Mouse (Mus musculus): ENCODE results near the gene Tenm4. TPM values are rescaled to one million over a fixed set of nuclear protein-coding genes. Genes with fewer than 3 reads are reported as not detected.

Tenm4 gene
- total and polyA plus RNA-seq, 3 experiments, result 0.03 to 0.26 (median 0.04) TPM

DNA sequence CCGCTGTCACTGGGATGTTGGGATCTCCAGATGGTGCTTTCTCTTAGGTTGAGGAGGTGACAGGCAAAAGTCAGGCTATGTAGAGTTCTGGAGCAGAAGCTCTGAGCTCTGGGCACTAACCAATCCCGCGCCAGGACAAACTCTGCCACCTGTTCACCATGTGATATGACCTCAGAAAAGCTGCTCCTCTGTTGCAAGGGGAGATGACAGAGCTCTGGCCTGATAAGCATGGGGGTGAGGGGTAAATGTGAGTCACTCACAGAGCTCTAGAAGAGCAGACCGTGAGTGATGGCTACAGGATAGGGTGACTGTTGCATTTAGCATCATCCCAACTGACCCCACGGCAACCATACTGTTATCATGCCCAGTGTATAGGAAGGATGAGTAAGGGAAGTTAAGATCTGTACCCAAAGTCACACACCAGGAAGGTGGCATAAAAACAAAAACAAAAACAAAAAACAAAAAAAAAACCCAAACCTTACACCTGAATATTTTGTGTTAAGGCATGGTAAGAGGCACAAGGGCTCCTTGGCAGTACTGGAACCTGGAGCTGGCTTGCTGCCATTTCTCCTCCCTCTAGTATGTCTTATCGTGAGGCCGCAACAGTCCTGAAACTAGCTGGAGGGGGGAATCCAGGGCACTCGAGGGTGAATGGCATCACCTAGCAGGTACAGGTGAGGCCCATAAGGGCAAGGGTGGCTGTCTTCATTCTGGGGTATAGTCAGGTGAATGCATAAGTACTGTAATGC is 530.2 kb downstream of the Tenm4 start:
- no peaks in the 10 kb centered on the region for H3K9me3 ChIP-seq (replicated peaks; ENCODE audit: low read length)
- H3K9ac ChIP-seq (ENCODE audit: insufficient read depth, low read depth), result no peak overlapping the region
- TF ChIP-seq UBTF (IDR thresholded peaks at IDR 0.05; ENCODE audit: low read depth, low read length), result no peak
- TF ChIP-seq KAT2A (IDR thresholded peaks at IDR 0.05; ENCODE audit: insufficient replicate concordance, low read length), result no peak
- TF ChIP-seq SIN3A (IDR thresholded peaks at IDR 0.05; ENCODE audit: low read length), result no peak
- no peak for TF ChIP-seq GABPA (IDR thresholded peaks at IDR 0.05; ENCODE audit: insufficient replicate concordance, low read depth, low read length)
- TF ChIP-seq ETS1 (conservative IDR thresholded peaks at IDR 0.05; ENCODE audit: low read depth, low read length), result no peak
- no peak for TF ChIP-seq ELF1 (IDR thresholded peaks at IDR 0.05; ENCODE audit: low read depth, low read length)
- TF ChIP-seq JUN (IDR thresholded peaks at IDR 0.05; ENCODE audit: insufficient read depth, low read depth, low read length), result no peak
- TF ChIP-seq ZC3H11A (IDR thresholded peaks at IDR 0.05; ENCODE audit: low read depth, low read length), result no peak
- no peak for TF ChIP-seq SMC3 (IDR thresholded peaks at IDR 0.05; ENCODE audit: low read depth, low read length)
- TF ChIP-seq IRF4 (IDR thresholded peaks at IDR 0.05; ENCODE audit: low read depth, low read length), result no peak
- H3K27me3 ChIP-seq (replicated peaks), result no peaks in the 10 kb centered on the region
- no peak overlapping the region for H3K4me2 ChIP-seq (ENCODE audit: insufficient read depth, low read depth, poor library complexity, severe bottlenecking)
- H3K4me1 ChIP-seq (ENCODE audit: control insufficient read depth in 1 of 2, insufficient read depth in 2 of 2), result peaks cover 0 to 1% of the 10 kb centered on the region in 2 experiments; a peak in 2 of 4 replicates
- H3K36me3 ChIP-seq (replicated peaks in 1 of 2; ENCODE audit: control insufficient read depth in 1 of 2, insufficient read depth in 1 of 2, low read length in 1 of 2), result no peaks in the 10 kb centered on the region
- no peak overlapping the region for H3K27ac ChIP-seq (ENCODE audit: insufficient read depth, low read depth)
- no peak overlapping the region for H3K4me3 ChIP-seq (replicated peaks in 1 of 3; ENCODE audit: low read depth in 2 of 3, low read length in 2 of 3, poor library complexity in 1 of 3)
- in situ Hi-C loops (cut with MboI; ENCODE audit: low pct_ligation_motif_present, low pct_unique_long_range_greater_than_20kb, low sequenced_read_pairs), result no loop called here
- no peaks in the 10 kb centered on the region for H3K79me2 ChIP-seq (replicated peaks; ENCODE audit: control insufficient read depth, extremely low read depth, insufficient read depth, poor library complexity, severe bottlenecking)
- no peak for DNase-seq (ENCODE audit: extremely low read depth)
- dilution Hi-C loops (cut with MboI; ENCODE audit: extremely low pct_ligation_motif_present, extremely low pct_unique_long_range_greater_than_20kb, low sequenced_read_pairs), result no loop called here

DNA sequence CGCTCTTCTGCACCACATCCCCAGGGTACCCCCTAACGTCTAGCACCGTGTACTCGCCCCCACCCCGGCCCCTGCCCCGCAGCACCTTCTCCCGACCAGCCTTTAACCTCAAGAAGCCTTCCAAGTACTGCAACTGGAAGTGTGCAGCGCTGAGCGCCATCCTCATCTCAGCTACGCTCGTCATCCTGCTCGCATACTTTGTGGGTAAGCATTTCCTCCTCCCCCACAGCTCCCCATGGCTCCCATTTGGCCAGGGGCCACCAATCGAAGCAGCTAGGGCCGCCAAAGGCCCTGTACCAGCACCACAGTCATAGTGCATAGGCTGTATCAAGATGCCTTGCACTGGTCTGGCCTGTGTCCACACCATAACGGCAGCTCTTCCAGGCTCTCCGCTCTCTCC is 532.9 kb downstream of the Tenm4 start:
- Histone ChIP-seq H3K4me2 (ENCODE audit: insufficient read depth, low read depth, poor library complexity, severe bottlenecking) (no peak overlapping the region), H3K9me3 (replicated peaks; ENCODE audit: low read length) (no peaks in the 10 kb centered on the region), H3K4me1 (ENCODE audit: control insufficient read depth in 1 of 2, insufficient read depth in 2 of 2) (peaks cover 5 to 14% of the 10 kb centered on the region in 2 experiments; a peak in 3 of 4 replicates), H3K27me3 (replicated peaks) (no peaks in the 10 kb centered on the region), H3K27ac (ENCODE audit: insufficient read depth, low read depth) (no peak overlapping the region), H3K36me3 (replicated peaks in 1 of 2; ENCODE audit: control insufficient read depth in 1 of 2, insufficient read depth in 1 of 2, low read length in 1 of 2) (no peaks in the 10 kb centered on the region), H3K4me3 (replicated peaks in 1 of 3; ENCODE audit: low read depth in 2 of 3, low read length in 2 of 3, poor library complexity in 1 of 3) (no peak overlapping the region), H3K9ac (ENCODE audit: insufficient read depth, low read depth) (no peak overlapping the region), H3K79me2 (replicated peaks; ENCODE audit: control insufficient read depth, extremely low read depth, insufficient read depth, poor library complexity, severe bottlenecking) (no peaks in the 10 kb centered on the region)
- no peak for TF ChIP-seq ZNF384 (IDR thresholded peaks at IDR 0.05; ENCODE audit: low read depth, low read length)
- no peak for TF ChIP-seq EP300 (IDR thresholded peaks at IDR 0.05; ENCODE audit: low read length)
- no peak for TF ChIP-seq MAX (IDR thresholded peaks at IDR 0.05; ENCODE audit: low read length)
- TF ChIP-seq MAFK (IDR thresholded peaks at IDR 0.05; ENCODE audit: insufficient replicate concordance, low read length), result no peak
- no peak for TF ChIP-seq POLR2AphosphoS2 (IDR thresholded peaks at IDR 0.05; ENCODE audit: low read depth, low read length)
- DNase-seq (ENCODE audit: extremely low read depth), result no peak
- dilution Hi-C loops (cut with MboI; ENCODE audit: extremely low pct_ligation_motif_present, extremely low pct_unique_long_range_greater_than_20kb, low sequenced_read_pairs), result no loop called here
- in situ Hi-C loops (cut with MboI; ENCODE audit: low pct_ligation_motif_present, low pct_unique_long_range_greater_than_20kb, low sequenced_read_pairs), result no loop called here

Measured in CH12.LX (cell line).